Mouse (Mus musculus) layer of hippocampus, postnatal 14 days (tissue): ENCODE measurements around the gene C1ra. TPM values are rescaled to one million over a fixed set of nuclear protein-coding genes. Genes with fewer than 3 reads are reported as not detected.
"Not testable (repeated sequence)": the region's sequence is repeated elsewhere in the genome, so short reads cannot be mapped to it uniquely, and the experiment has no call there.

Experiments used
- DNase-seq, 2 experiments: peaks; one replicate each; pipeline ENCODE4 v3.0.0; 2021 to 2022; ENCODE audit warnings: low spot score in 2 of 2, mixed read lengths in 1 of 2
- total RNA-seq, 2 experiments: library from RNA; stranded (reverse); gene quantifications; 2 replicates each; pipeline ENCODE4 v1.2.3; 2021

The C1ra gene
- total RNA-seq, 2 experiments from 2014 or later = 0.91 to 1.3 TPM

DNA sequence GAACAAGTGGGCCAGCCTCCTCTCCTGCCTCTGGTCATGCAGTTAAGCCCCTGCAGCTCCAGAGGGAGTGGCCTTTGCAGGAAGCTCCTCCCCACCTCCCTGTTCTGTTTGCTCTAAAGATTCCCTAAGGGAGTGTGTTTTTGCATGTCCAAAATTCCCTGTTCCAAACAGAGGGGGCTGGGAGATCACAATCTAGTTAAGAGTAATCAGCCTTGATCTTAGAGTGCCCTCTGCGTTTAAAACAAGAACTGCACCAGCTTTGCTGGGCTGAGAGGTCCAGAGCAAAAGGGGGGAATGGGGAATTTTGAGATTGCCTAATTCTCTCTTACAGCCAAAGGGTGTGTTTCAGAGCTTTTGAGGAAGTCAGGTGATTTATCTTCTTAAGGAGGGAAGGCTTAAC is 30.1 kb downstream of the C1ra start, which contains the start of gene C1s1:
TSS of gene C1s1 (minus strand) at position 76 of the 400 bp plus-strand sequence.
- peak; percentile 25 to 44 for DNase-seq

DNA sequence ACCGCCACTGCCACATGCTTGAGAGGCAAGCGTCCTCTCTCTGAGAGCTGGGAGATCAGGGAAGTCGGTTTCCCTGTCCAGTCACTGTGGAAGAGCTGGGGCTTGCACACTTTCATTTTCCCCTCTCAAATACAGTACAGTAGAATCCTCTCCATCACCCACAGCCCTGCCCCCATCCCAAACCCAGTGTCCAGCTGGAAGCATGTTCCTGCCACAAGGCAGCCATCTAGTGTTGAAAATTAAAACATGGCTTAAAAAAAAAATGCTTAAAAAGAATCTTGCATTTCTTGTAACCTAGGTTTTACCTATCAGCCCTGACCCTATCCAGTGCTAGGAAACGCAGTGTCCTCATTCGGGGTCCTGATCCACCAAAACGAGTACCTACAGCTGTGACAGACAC is 32.3 kb downstream of the C1ra start:
- DNase-seq = no peak

- DNase-seq = no peak
Measured at GRCm38 (mm10) chr6:124545425-124545824, 33.2 kb downstream of the C1ra start.

DNA sequence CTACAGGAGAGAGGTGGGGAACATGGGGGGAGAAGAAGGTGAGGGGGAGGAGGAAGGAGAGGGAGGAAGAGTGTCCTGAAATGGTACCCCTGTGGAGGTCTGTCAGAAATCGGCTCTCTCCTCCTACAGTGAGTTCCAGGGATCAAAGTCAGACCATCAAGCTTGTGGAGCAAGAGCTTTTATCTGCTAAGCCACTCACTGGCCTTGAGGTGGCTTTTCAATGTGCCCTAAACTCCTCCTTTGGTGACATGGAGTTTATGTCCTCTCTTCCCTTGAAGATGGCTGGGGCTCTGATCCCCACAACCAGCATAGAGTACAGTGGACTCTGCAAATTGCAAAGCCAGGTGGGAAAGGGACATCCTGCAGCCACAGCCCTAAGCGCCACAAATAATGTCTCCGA is 35.8 kb downstream of the C1ra start:
- not testable (repeated sequence) for DNase-seq

DNA sequence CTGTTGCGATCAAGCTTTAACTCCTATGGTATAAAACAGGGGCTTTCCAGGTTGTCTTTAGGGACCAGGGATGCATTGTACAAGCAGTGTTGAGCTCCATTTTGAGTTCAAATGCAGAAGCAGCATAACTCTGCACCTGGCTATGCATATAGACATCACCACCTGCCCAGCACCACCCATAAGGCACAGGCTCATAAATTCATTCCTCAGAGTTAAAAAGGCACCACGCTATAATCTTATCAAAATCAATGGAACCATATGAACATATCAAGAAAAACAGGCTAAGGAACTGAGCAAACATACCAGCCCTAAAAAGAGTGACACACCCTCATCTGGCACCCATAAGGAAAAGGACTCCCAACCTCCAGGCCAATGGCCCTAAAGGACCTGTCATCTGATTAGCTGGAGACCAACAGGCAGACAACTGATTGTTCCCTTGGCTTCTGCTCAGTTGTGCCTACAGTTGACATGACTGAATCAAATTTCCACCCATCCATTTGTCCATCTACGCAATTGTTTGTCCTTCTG is 36.9 kb downstream of the C1ra start:
- DNase-seq = no peak

- no peak for DNase-seq
Measured at GRCm38 (mm10) chr6:124552766-124553165, 40.6 kb downstream of the C1ra start.

GRCm38 (mm10) chr6:124555956-124556355 is 43.8 kb downstream of the C1ra start:
- not testable (repeated sequence) for DNase-seq

- not testable (repeated sequence) for DNase-seq
Measured at GRCm38 (mm10) chr6:124561156-124561555, 49.0 kb downstream of the C1ra start.

- not testable (repeated sequence) for DNase-seq
Measured at GRCm38 (mm10) chr6:124561611-124562010, 49.4 kb downstream of the C1ra start.

DNA sequence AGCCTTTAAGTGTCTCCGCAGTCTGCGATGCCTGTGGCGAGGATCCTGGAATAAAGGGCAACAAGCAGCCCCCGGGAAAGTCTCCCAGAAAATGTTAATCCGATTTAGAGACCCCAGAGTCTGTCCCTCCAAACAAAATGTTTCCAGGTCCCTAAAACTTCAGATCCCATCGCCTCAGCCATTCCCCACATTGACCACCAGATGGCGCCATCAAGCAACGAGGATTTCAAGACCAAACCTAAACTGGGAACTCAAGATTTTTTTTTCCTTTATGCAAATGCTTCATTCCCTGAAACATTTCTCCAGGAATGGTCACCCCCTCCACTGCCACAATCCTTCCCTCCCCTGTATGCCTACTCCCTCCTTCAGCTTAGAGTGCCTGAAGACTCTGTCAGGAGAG is 57.8 kb downstream of the C1ra start, which contains the start of gene C1rb:
TSS of gene C1rb (plus strand) at position 269 of the 400 bp plus-strand sequence.
- DNase-seq = peak; percentile 60 to 61

Other genes with a start within 250 kb of the C1ra start
- gene Cd163, start 207.7 kb upstream of the C1ra start, total RNA-seq = 1 to 10 TPM; 3.7 to 3.9 TPM
- gene Pex5, start 97.3 kb upstream of the C1ra start, total RNA-seq = 10 to 100 TPM; 61.7 to 66.1 TPM
- gene Clstn3, start 47.6 kb upstream of the C1ra start, total RNA-seq = 100 to 1,000 TPM; 283 to 312 TPM
- under 1 TPM; 0.12 to 0.28 TPM for gene C1rl, start 19.3 kb upstream of the C1ra start, total RNA-seq
- 1 to 10 TPM; 1.7 to 2.2 TPM for gene C1s1, start 30.0 kb downstream of the C1ra start, total RNA-seq
- gene C1rb, start 57.9 kb downstream of the C1ra start, total RNA-seq = not detected
- gene C1s2, start 123.7 kb downstream of the C1ra start, total RNA-seq = under 1 TPM; 0.23 to 0.29 TPM
- 10 to 100 TPM; 42.3 to 45.3 TPM for gene Lpcat3, start 150.6 kb downstream of the C1ra start, total RNA-seq
- gene Emg1, start 199.8 kb downstream of the C1ra start, total RNA-seq = 10 to 100 TPM; 50.7 to 51.1 TPM
- 100 to 1,000 TPM; 138 to 141 TPM for gene Phb2, start 199.9 kb downstream of the C1ra start, total RNA-seq
- gene Ptpn6, start 226.3 kb downstream of the C1ra start, total RNA-seq = 1 to 10 TPM; 3.8 to 5.7 TPM
- gene Grcc10, start 229.0 kb downstream of the C1ra start, total RNA-seq = 100 to 1,000 TPM; 297 to 325 TPM
- 1 to 10 TPM in 1 of 2 experiments, not detected in 1; 1.3 TPM for gene Gm45234, start 243.6 kb downstream of the C1ra start, total RNA-seq
- 100 to 1,000 TPM; 147 to 149 TPM for gene Atn1, start 244.1 kb downstream of the C1ra start, total RNA-seq